Mouse (Mus musculus) lung, postnatal 0 days (tissue): ENCODE results near the gene Trub1.

ENCODE experiments used
- CTCF ChIP-seq: IDR thresholded peaks from 2 replicates; pipeline ENCODE4 v1.5.1; 2016; ENCODE audit warnings: antibody characterized with exemption, mild to moderate bottlenecking
- EP300 ChIP-seq: IDR thresholded peaks from 2 replicates; pipeline ENCODE4 v1.6.1; 2016; ENCODE audit warnings: antibody characterized with exemption, mild to moderate bottlenecking, control low read depth

- TF ChIP-seq CTCF (no peak), EP300 (no peak)
Measured at GRCm38 (mm10) chr19:57498884-57499410, 46.2 kb downstream of the Trub1 start.
